Mouse (Mus musculus) limb, embryonic 12.5 days (tissue): ENCODE results near the gene Gm5089. TPM values are rescaled to one million over a fixed set of nuclear protein-coding genes. Genes with fewer than 3 reads are reported as not detected.

Source experiments
- ATAC-seq: fragments of 200-750 bp; cut with Nextera tagmentation; 2 replicates; pipeline ENCODE4 v1.8.0; 2017; ENCODE audit warnings: low read depth, moderate TSS enrichment; ENCODE audit not compliant: insufficient number of reproducible peaks, insufficient read depth, low FRiP score, low TSS enrichment
- H3K27ac ChIP-seq: fragments of 300-500 bp; sonication (generic); 2 replicates; pipeline ENCODE4 v1.5.1; 2016; ENCODE audit warnings: mild to moderate bottlenecking, moderate library complexity
- H3K27me3 ChIP-seq: fragments of 300-500 bp; sonication (generic); 2 replicates; pipeline ENCODE4 v1.6.1; 2016; ENCODE audit warnings: mild to moderate bottlenecking, moderate library complexity
- H3K36me3 ChIP-seq: fragments of 300-500 bp; sonication (generic); 2 replicates; pipeline ENCODE4 v1.6.1; 2016; ENCODE audit warnings: mild to moderate bottlenecking, moderate library complexity
- H3K4me1 ChIP-seq: fragments of 300-500 bp; sonication (generic); replicated peaks from 2 replicates; pipeline ENCODE4 v1.6.1; 2016
- H3K4me2 ChIP-seq: fragments of 300-500 bp; sonication (generic); 2 replicates; pipeline ENCODE4 v1.6.1; 2016; ENCODE audit warnings: mild to moderate bottlenecking, moderate library complexity
- H3K4me3 ChIP-seq: fragments of 300-500 bp; sonication (generic); replicated peaks from 2 replicates; pipeline ENCODE4 v1.5.1; 2016; ENCODE audit warnings: mild to moderate bottlenecking
- H3K9ac ChIP-seq: fragments of 300-500 bp; sonication (generic); replicated peaks from 2 replicates; pipeline ENCODE4 v1.6.1; 2016; ENCODE audit warnings: mild to moderate bottlenecking, moderate library complexity
- H3K9me3 ChIP-seq: fragments of 300-500 bp; sonication (generic); 2 replicates; pipeline ENCODE4 v1.6.1; 2016; ENCODE audit warnings: mild to moderate bottlenecking, moderate library complexity
- WGBS: fragments of 180-500 bp; shearing (Covaris S2); methylation state at CpG from one replicate; pipeline ENCODE4 v1.1.7; 2016; 5-methylcytosine and 5-hydroxymethylcytosine counted together
- polyA plus RNA-seq: library from polyadenylated mRNA; unstranded; fragments of >200 nt; fragmentation: Nextera tagmentation; extraction: Ambion mirVana; gene quantifications from 2 replicates; pipeline ENCODE4 v1.2.1, GENCODE M21; 2016

Gm5089 gene
- polyA plus RNA-seq, 1 experiment from 2014 or later: 0.23 TPM

GRCm38 (mm10) chr14:122451551-122452145, 733 bp upstream of the Gm5089 start:
- 61% methylated on average over 5 of the region's 5 CpGs for WGBS
- H3K27ac ChIP-seq: no peak overlapping the region
- no peak overlapping the region for H3K9ac ChIP-seq
- peak overlapping the region; percentile 48; the same call in 1 of the 2 replicates for H3K4me3 ChIP-seq
- no peaks in the 10 kb centered on the region for H3K36me3 ChIP-seq
- H3K4me2 ChIP-seq: peak overlapping the region; percentile 94
- peaks cover 59% of the 10 kb centered on the region for H3K27me3 ChIP-seq
- no peak for ATAC-seq
- no peaks in the 10 kb centered on the region for H3K9me3 ChIP-seq
- H3K4me1 ChIP-seq: peaks cover 45% of the 10 kb centered on the region

GRCm38 (mm10) chr14:122449601-122450495, 1.1 kb downstream of the Gm5089 start:
- H3K9ac ChIP-seq: peak overlapping the region; percentile 67

GRCm38 (mm10) chr14:122436850-122437249, 14.1 kb downstream of the Gm5089 start:
- H3K4me1 ChIP-seq: peaks cover 11% of the 10 kb centered on the region
- 59% methylated on average over 10 of the region's 10 CpGs for WGBS
- no peak overlapping the region for H3K9ac ChIP-seq
- no peaks in the 10 kb centered on the region for H3K36me3 ChIP-seq
- ATAC-seq: no peak
- H3K9me3 ChIP-seq: no peaks in the 10 kb centered on the region
- H3K27ac ChIP-seq: no peak overlapping the region
- H3K4me2 ChIP-seq: no peak overlapping the region
- H3K4me3 ChIP-seq: no peak overlapping the region
- peaks cover 11% of the 10 kb centered on the region for H3K27me3 ChIP-seq

More at GRCm38 (mm10) chr14:122449601-122450495, 1.1 kb downstream of the Gm5089 start:
- Histone ChIP-seq H3K4me1 (peaks cover 45% of the 10 kb centered on the region), H3K4me2 (peak overlapping the region; percentile 94), H3K36me3 (no peaks in the 10 kb centered on the region), H3K27me3 (peaks cover 72% of the 10 kb centered on the region), H3K27ac (peak overlapping the region; percentile 41; the same call in 1 of the 2 replicates), H3K4me3 (peak overlapping the region; percentile 48), H3K9me3 (no peaks in the 10 kb centered on the region)
- no peak for ATAC-seq
- WGBS: 4% methylated on average over 29 of the region's 29 CpGs

GRCm38 (mm10) chr14:122434039-122434438, 16.9 kb downstream of the Gm5089 start:
- Histone ChIP-seq H3K9ac (no peak overlapping the region), H3K4me3 (no peak overlapping the region), H3K4me1 (peaks cover 5% of the 10 kb centered on the region; the same call in 1 of the 2 replicates), H3K36me3 (no peaks in the 10 kb centered on the region), H3K9me3 (no peaks in the 10 kb centered on the region), H3K4me2 (no peak overlapping the region), H3K27ac (no peak overlapping the region), H3K27me3 (peaks cover 11% of the 10 kb centered on the region)
- 85% methylated on average over 10 of the region's 10 CpGs for WGBS
- no peak for ATAC-seq

GRCm38 (mm10) chr14:122432558-122432957, 18.4 kb downstream of the Gm5089 start:
- peaks cover 5% of the 10 kb centered on the region; the same call in 1 of the 2 replicates for H3K4me1 ChIP-seq
- no peak overlapping the region for H3K27ac ChIP-seq

GRCm38 (mm10) chr14:122427654-122428053, 23.3 kb downstream of the Gm5089 start:
- no peaks in the 10 kb centered on the region for H3K9me3 ChIP-seq
- H3K27ac ChIP-seq: no peak overlapping the region
- no peaks in the 10 kb centered on the region for H3K36me3 ChIP-seq
- no peak overlapping the region for H3K4me3 ChIP-seq
- peaks cover 4% of the 10 kb centered on the region; the same call in 1 of the 2 replicates for H3K27me3 ChIP-seq
- peaks cover 17% of the 10 kb centered on the region for H3K4me1 ChIP-seq
- H3K4me2 ChIP-seq: no peak overlapping the region
- 91% methylated on average over 3 of the region's 3 CpGs for WGBS
- no peak for ATAC-seq
- H3K9ac ChIP-seq: no peak overlapping the region

More at GRCm38 (mm10) chr14:122432558-122432957, 18.4 kb downstream of the Gm5089 start:
- no peak for ATAC-seq
- Histone ChIP-seq H3K36me3 (no peaks in the 10 kb centered on the region), H3K4me3 (no peak overlapping the region), H3K4me2 (no peak overlapping the region), H3K9ac (no peak overlapping the region), H3K9me3 (no peaks in the 10 kb centered on the region), H3K27me3 (peaks cover 11% of the 10 kb centered on the region)
- 82% methylated on average over 3 of the region's 3 CpGs for WGBS

- H3K4me1 ChIP-seq: peaks cover 17% of the 10 kb centered on the region
- no peak overlapping the region for H3K4me3 ChIP-seq
- no peaks in the 10 kb centered on the region for H3K36me3 ChIP-seq
- H3K9me3 ChIP-seq: no peaks in the 10 kb centered on the region
- no peak overlapping the region for H3K4me2 ChIP-seq
- no peak overlapping the region for H3K27ac ChIP-seq
- no peak for ATAC-seq
- WGBS: 53% methylated on average over 8 of the region's 8 CpGs
- H3K27me3 ChIP-seq: peaks cover 5% of the 10 kb centered on the region; the same call in 1 of the 2 replicates
- no peak overlapping the region for H3K9ac ChIP-seq
Observed at GRCm38 (mm10) chr14:122427204-122427560, 23.7 kb downstream of the Gm5089 start.

- no peak overlapping the region for H3K27ac ChIP-seq
- H3K4me1 ChIP-seq: peaks cover 17% of the 10 kb centered on the region
- H3K27me3 ChIP-seq: peaks cover 5% of the 10 kb centered on the region; the same call in 1 of the 2 replicates
- ATAC-seq: no peak
- no peak overlapping the region for H3K9ac ChIP-seq
- H3K9me3 ChIP-seq: no peaks in the 10 kb centered on the region
- no peak overlapping the region for H3K4me3 ChIP-seq
- no peak overlapping the region for H3K4me2 ChIP-seq
- WGBS: 56% methylated on average over 10 of the region's 10 CpGs
- H3K36me3 ChIP-seq: no peaks in the 10 kb centered on the region
Observed at GRCm38 (mm10) chr14:122426529-122427203, 24.2 kb downstream of the Gm5089 start.

- Histone ChIP-seq H3K27ac (no peak overlapping the region), H3K4me3 (no peak overlapping the region), H3K9me3 (no peaks in the 10 kb centered on the region), H3K27me3 (peaks cover 5% of the 10 kb centered on the region; the same call in 1 of the 2 replicates), H3K9ac (no peak overlapping the region), H3K4me2 (no peak overlapping the region), H3K4me1 (peaks cover 17% of the 10 kb centered on the region), H3K36me3 (no peaks in the 10 kb centered on the region)
- ATAC-seq: no peak
- WGBS: 80% methylated on average over 3 of the region's 3 CpGs
Observed at GRCm38 (mm10) chr14:122424441-122424840, 26.5 kb downstream of the Gm5089 start.

- H3K4me1 ChIP-seq: peaks cover 23% of the 10 kb centered on the region
- no peak overlapping the region for H3K27ac ChIP-seq
- ATAC-seq: no peak
- no peaks in the 10 kb centered on the region for H3K27me3 ChIP-seq
- H3K4me3 ChIP-seq: no peak overlapping the region
- H3K36me3 ChIP-seq: no peaks in the 10 kb centered on the region
- H3K9me3 ChIP-seq: no peaks in the 10 kb centered on the region
- WGBS: 27% methylated on average over 4 of the region's 4 CpGs
- no peak overlapping the region for H3K9ac ChIP-seq
- no peak overlapping the region for H3K4me2 ChIP-seq
Observed at GRCm38 (mm10) chr14:122416166-122416771, 34.6 kb downstream of the Gm5089 start.
